Mouse (Mus musculus) small intestine, adult 10 weeks (tissue): ENCODE results near the gene Tmem86a. TPM values are rescaled to one million over a fixed set of nuclear protein-coding genes. Genes with fewer than 3 reads are reported as not detected.

Source experiments
- polyA plus RNA-seq: library from polyadenylated mRNA; stranded (reverse); fragments of 350-450 nt; fragmentation: Illumina TruSeq; extraction: RNeasy Lipid Tissue Mini Kit (QIAGEN cat#74804); gene quantifications from one replicate; pipeline ENCODE4 v1.2.3, GENCODE M21; 2014; ENCODE audit warnings: low replicate concordance

Gene Tmem86a
- 3.6 TPM for polyA plus RNA-seq

DNA sequence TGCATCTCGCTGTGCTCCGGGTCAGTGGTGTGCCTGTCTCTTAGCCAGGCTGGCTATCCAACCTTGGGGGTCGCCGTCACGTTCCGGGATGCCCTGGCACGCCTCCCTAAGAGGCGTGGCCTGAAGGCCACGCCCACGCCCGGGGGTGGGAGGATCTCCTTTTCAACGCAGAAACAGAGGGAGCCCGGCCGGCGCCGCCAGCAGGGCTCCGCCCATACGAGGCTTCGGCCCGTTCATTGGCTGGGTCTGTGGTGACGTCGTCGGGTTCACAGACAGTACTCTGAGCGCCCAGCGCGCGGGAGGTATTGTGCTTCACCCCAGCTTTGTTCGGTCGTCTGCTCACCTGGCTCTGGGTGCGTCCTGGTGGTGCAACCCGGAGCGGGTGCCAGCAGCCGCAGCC, at the start of gene Tmem86a:
TSS of gene Tmem86a (plus strand) at position 236 of the 400 bp plus-strand sequence.

DNA sequence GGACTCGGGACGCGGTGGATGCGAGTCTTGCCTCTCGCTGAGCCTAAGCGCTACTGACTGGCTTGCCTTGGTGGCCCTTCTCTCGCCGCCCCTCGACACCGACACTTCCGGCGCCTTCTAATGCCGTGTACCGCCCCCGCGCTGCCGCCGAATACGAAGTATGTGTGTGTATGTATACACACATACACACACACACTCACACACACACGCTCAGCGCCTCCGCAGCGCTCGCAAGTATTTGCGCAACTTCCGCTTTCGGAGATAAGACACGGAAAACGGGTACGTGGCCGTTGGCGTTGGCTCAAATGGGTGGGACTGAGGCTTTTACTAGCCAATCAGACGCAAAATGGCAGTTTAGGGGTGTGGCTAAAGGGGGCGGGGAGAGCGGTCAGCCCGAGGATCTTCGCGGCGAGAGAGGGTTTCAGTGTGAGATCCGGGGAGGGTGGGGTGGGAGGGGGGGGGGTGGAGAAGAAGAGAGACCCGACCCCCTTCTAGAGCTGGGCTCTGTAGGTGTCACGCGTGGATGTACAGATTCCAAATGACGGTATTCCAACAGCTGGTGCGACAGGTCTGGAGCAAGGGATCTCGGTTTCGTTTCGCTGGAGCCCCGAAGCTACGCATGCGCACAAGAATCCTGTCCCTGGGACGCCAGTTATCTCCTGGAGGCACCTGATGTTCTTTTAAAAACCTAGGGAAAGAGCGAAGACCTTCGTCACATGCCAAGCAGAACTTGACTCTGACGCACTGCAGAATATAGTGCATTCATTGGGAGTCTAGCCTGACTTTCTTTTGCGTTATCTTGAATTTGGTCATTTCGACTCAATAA, 42.0 kb upstream of the Tmem86a start, which contains the start of gene Spty2d1:
TSS of gene Spty2d1 (minus strand) at position 244 of the 826 bp plus-strand sequence.

Other genes starting within 250 kb of the Tmem86a start
- gene Ldha, start 209.1 kb upstream of the Tmem86a start, polyA plus RNA-seq, result 549 TPM
- gene Ldhc, start 189.4 kb upstream of the Tmem86a start, polyA plus RNA-seq, result 0.59 TPM
- 369 TPM for gene Tsg101, start 130.6 kb upstream of the Tmem86a start, polyA plus RNA-seq
- gene Uevld, start 92.1 kb upstream of the Tmem86a start, polyA plus RNA-seq, result 26.0 TPM
- gene Gm9999, start 67.0 kb upstream of the Tmem86a start, polyA plus RNA-seq, result not detected
- 39.5 TPM for gene Spty2d1, start 42.2 kb upstream of the Tmem86a start, polyA plus RNA-seq
- 0.26 TPM for gene Ptpn5, start 83.1 kb downstream of the Tmem86a start, polyA plus RNA-seq
- gene Mrgpra6, start 154.3 kb downstream of the Tmem86a start, polyA plus RNA-seq, result not detected
- not detected for gene Mrgpra9, start 202.2 kb downstream of the Tmem86a start, polyA plus RNA-seq